Mouse (Mus musculus) lung, postnatal 0 days (tissue): Measurements from ENCODE around the gene Olfr453.

Experiments used
- CTCF ChIP-seq: IDR thresholded peaks from 2 replicates; pipeline ENCODE4 v1.5.1; 2016; ENCODE audit warnings: antibody characterized with exemption, mild to moderate bottlenecking
- EP300 ChIP-seq: IDR thresholded peaks from 2 replicates; pipeline ENCODE4 v1.6.1; 2016; ENCODE audit warnings: antibody characterized with exemption, mild to moderate bottlenecking, control low read depth

DNA sequence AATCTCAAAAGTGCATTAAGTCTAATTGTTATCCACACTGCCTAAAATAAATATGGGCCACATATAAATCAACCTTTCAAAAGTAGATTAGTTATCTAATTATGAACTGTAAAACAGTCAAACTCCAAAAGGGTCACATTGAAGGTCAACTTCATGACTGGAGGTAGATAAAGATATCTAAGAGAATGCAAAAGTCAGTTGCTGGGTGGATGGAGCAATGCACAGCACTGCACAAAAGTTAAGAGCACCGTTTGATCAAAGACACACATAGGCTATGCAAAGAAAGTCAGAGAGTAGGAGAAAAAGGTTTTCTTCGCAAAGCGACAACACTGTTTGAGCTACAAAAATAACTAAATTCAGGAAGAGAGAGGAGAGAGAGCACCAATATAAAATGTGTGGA lies 55.8 kb downstream of the Olfr453 start:
- TF ChIP-seq CTCF (no peak), EP300 (no peak)
